Comparison of ENCODE assay signal across 1 mouse cellular context in the genomic region with DNA sequence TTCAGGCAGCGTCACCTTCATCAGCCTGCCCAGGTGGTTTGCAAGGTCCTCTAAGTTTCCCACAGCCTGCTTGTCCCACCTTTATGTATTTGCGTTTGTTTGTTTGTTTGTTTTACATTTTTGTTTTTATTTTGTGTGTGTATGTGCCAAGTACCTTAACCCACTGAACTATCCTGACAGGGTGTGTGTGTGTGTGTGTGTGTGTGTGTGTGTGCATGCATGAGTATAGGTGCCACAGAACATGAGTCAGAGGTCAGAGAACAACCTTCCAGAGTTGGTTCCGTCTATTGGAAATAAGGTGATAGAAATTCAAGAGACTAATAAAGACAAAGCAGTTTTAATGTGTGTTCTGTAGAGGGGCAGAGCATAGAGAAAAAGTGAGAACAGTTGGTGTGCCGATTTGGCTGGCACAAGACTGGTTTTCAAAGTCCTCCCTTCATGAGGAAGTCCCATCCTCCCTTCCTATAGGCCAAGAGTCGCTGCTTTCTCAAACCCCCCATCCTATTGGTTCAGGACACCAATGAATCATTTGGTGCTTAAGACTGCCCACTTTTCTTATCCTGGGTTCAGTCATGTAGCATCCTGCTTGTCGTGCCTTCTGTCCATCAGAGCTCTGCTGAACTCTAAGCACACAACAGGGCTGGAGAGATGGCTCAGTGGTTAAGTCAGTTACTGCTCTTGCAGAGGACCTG.
TF ChIP-seq lines count a peak whose summit lies in the region.

No protein-coding gene starts in this region.

TF ChIP-seq in MEL, 35 proteins besides CTCF, POLR2A, EP300 and RAD21 (continued from another document):
- TF ChIP-seq NELFE (IDR thresholded peaks at IDR 0.05; ENCODE audit: low read depth, low read length) (peak; percentile 70), GATA1 (IDR thresholded peaks at IDR 0.05; ENCODE audit: low read depth, low read length) (0 out of 2 replicates have a peak, but pooled peaks have one; percentile 32), ZC3H11A (IDR thresholded peaks at IDR 0.05; ENCODE audit: low read depth, low read length) (no peak), KAT2A (conservative IDR thresholded peaks at IDR 0.05; ENCODE audit: low read depth, low read length) (no peak), MEF2A (IDR thresholded peaks at IDR 0.05; ENCODE audit: extremely low read depth, insufficient replicate concordance, low read depth, low read length, poor library complexity, severe bottlenecking) (no peak), MYB (IDR thresholded peaks at IDR 0.05; ENCODE audit: low read depth, low read length) (no peak), MAX (IDR thresholded peaks at IDR 0.05; ENCODE audit: low read length) (peak; percentile 45; the same call in 1 of the 2 replicates), ZMIZ1 (IDR thresholded peaks at IDR 0.05; ENCODE audit: low read depth, low read length) (peak; percentile 82), POLR2AphosphoS2 (IDR thresholded peaks at IDR 0.05; ENCODE audit: low read length) (peak; percentile 77), UBTF (IDR thresholded peaks at IDR 0.05; ENCODE audit: borderline replicate concordance, insufficient read depth, low read depth, low read length) (no peak), TBP (IDR thresholded peaks at IDR 0.05; ENCODE audit: low read depth, low read length) (peak; percentile 91), ETS1 (IDR thresholded peaks at IDR 0.05; ENCODE audit: low read depth, low read length) (no peak), SIN3A (IDR thresholded peaks at IDR 0.05; ENCODE audit: low read length) (peak; percentile 40; the same call in 1 of the 2 replicates), CHD2 (IDR thresholded peaks at IDR 0.05; ENCODE audit: low read length) (no peak), BHLHE40 (IDR thresholded peaks at IDR 0.05; ENCODE audit: borderline replicate concordance, low read depth, low read length) (no peak), MAZ (IDR thresholded peaks at IDR 0.05; ENCODE audit: low read depth, low read length) (no peak), JUND (IDR thresholded peaks at IDR 0.05; ENCODE audit: low read depth, low read length) (peak; percentile 51; the same call in 1 of the 2 replicates), NRF1 (IDR thresholded peaks at IDR 0.05; ENCODE audit: insufficient read depth, low read depth, low read length, poor library complexity, severe bottlenecking) (no peak), ELF1 (IDR thresholded peaks at IDR 0.05; ENCODE audit: low read depth, low read length) (peak; percentile 71; the same call in 1 of the 2 replicates), MAFK (IDR thresholded peaks at IDR 0.05; ENCODE audit: borderline replicate concordance, low read depth, low read length) (no peak), TCF12 (IDR thresholded peaks at IDR 0.05; ENCODE audit: low read depth, low read length) (no peak), MXI1 (IDR thresholded peaks at IDR 0.05; ENCODE audit: low read depth, low read length) (peak; percentile 56; the same call in 1 of the 2 replicates), ZNF384 (IDR thresholded peaks at IDR 0.05; ENCODE audit: low read depth, low read length) (no peak), GABPA (IDR thresholded peaks at IDR 0.05; ENCODE audit: low read depth, low read length) (no peak), CHD1 (IDR thresholded peaks at IDR 0.05; ENCODE audit: low read depth, low read length) (no peak), TAL1 (IDR thresholded peaks at IDR 0.05; ENCODE audit: low read length) (no peak), MYC (IDR thresholded peaks at IDR 0.05; ENCODE audit: low read depth, low read length) (0 out of 2 replicates have a peak, but pooled peaks have one; percentile 55), ZKSCAN1 (IDR thresholded peaks at IDR 0.05; ENCODE audit: low read depth, low read length) (no peak)
